Mouse (Mus musculus) retina, adult 2 months (tissue): ENCODE measurements at regions not wholly inside any gene's neighbourhood (a gene's known extent, or its start where the extent isn't known, plus 50 kb on each side); places are given as distances from the start of the nearest gene placed in this dataset.

ENCODE experiments used
- DNase-seq: peaks from one replicate; pipeline ENCODE4 v3.0.0-alpha.2; 2012; ENCODE audit warnings: low read depth, low spot score

- no peak for DNase-seq
These were observed 119.3 kb upstream of the Dab2 start for GRCm38 (mm10) chr15:6180261-6180660.

- DNase-seq = no peak
These were observed 116.0 kb upstream of the Dab2 start for GRCm38 (mm10) chr15:6183627-6184026.

- no peak for DNase-seq
These were observed 107.7 kb upstream of the Dab2 start for GRCm38 (mm10) chr15:6191845-6192244.

GRCm38 (mm10) chr15:6207239-6207638 lies 92.3 kb upstream of the Dab2 start:
- no peak for DNase-seq

- DNase-seq = peak; percentile 23
These were observed 90.3 kb upstream of the Dab2 start for GRCm38 (mm10) chr15:6209301-6209700.

- DNase-seq = no peak
These were observed 81.5 kb upstream of the Dab2 start for GRCm38 (mm10) chr15:6218087-6218486.

GRCm38 (mm10) chr15:6225227-6225626 lies 74.4 kb upstream of the Dab2 start:
- no peak for DNase-seq

GRCm38 (mm10) chr15:6230618-6231017 lies 69.0 kb upstream of the Dab2 start:
- DNase-seq = no peak

GRCm38 (mm10) chr15:6231308-6232103 lies 68.1 kb upstream of the Dab2 start:
- no peak for DNase-seq

- DNase-seq = no peak
These were observed 66.0 kb upstream of the Dab2 start for GRCm38 (mm10) chr15:6233621-6234020.

- no peak for DNase-seq
These were observed 63.0 kb upstream of the Dab2 start for GRCm38 (mm10) chr15:6236583-6236982.

GRCm38 (mm10) chr15:6237726-6238125 lies 61.9 kb upstream of the Dab2 start:
- DNase-seq = no peak

- peak; percentile 32 for DNase-seq
These were observed 61.5 kb upstream of the Dab2 start for GRCm38 (mm10) chr15:6238133-6238532.

- DNase-seq = no peak
These were observed 60.8 kb upstream of the Dab2 start for GRCm38 (mm10) chr15:6238755-6239154.

- no peak for DNase-seq
These were observed 57.5 kb upstream of the Dab2 start for GRCm38 (mm10) chr15:6242132-6242531.

- DNase-seq = no peak
These were observed 55.2 kb upstream of the Dab2 start for GRCm38 (mm10) chr15:6244401-6244800.

- no peak for DNase-seq
These were observed 53.4 kb upstream of the Dab2 start for GRCm38 (mm10) chr15:6245950-6246894.

- no peak for DNase-seq
These were observed 51.1 kb upstream of the Dab2 start for GRCm38 (mm10) chr15:6248470-6248869.
